Mouse (Mus musculus): Measurements from ENCODE around the gene Rap1a.

GRCm38 (mm10) chr3:105711741-105712140 is 89.4 kb downstream of the Rap1a start:
- no peak for TF ChIP-seq CTCF (IDR thresholded peaks at IDR 0.05; ENCODE audit: low read depth)
- TF ChIP-seq EP300 (IDR thresholded peaks at IDR 0.05; ENCODE audit: low read depth): no peak

All from liver, embryonic 14.5 days (tissue).